Mouse (Mus musculus): ENCODE data around the gene Oas1g. TPM values are rescaled to one million over a fixed set of nuclear protein-coding genes. Genes with fewer than 3 reads are reported as not detected.
"Not testable (repeated sequence)": the region's sequence is repeated elsewhere in the genome, so short reads cannot be mapped to it uniquely, and the experiment has no call there.

Gene Oas1g
- polyA plus RNA-seq, 1 experiment from 2014 or later, result 0.35 TPM

GRCm38 (mm10) chr5:120887831-120888230 lies 418 bp upstream of the Oas1g start:
- 57% methylated on average over 6 of the region's 6 CpGs for WGBS

GRCm38 (mm10) chr5:120881681-120882080 lies 5.7 kb downstream of the Oas1g start:
- not testable (repeated sequence) for H3K27me3 ChIP-seq; H3K36me3 ChIP-seq; H3K4me3 ChIP-seq (replicated peaks); ATAC-seq; H3K27ac ChIP-seq; H3K4me1 ChIP-seq (replicated peaks); H3K9ac ChIP-seq (replicated peaks); H3K9me3 ChIP-seq; H3K4me2 ChIP-seq (replicated peaks)
- WGBS, result 91% methylated on average over 6 of the region's 6 CpGs

More at GRCm38 (mm10) chr5:120887831-120888230, 418 bp upstream of the Oas1g start:
- Histone ChIP-seq H3K4me1 (replicated peaks) (no peaks in the 10 kb centered on the region), H3K27ac (no peak overlapping the region), H3K9ac (replicated peaks) (no peak overlapping the region), H3K36me3 (no peaks in the 10 kb centered on the region), H3K27me3 (no peaks in the 10 kb centered on the region), H3K9me3 (no peaks in the 10 kb centered on the region), H3K4me2 (replicated peaks) (no peak overlapping the region), H3K4me3 (replicated peaks) (no peak overlapping the region)
- ATAC-seq, result no peak

- H3K27me3 ChIP-seq; H3K9ac ChIP-seq (replicated peaks); H3K4me3 ChIP-seq (replicated peaks); H3K4me2 ChIP-seq (replicated peaks); ATAC-seq; H3K9me3 ChIP-seq; H3K4me1 ChIP-seq (replicated peaks); H3K27ac ChIP-seq; H3K36me3 ChIP-seq: not testable (repeated sequence)
- WGBS, result 70% methylated on average over 2 of the region's 2 CpGs
These were observed 8.6 kb downstream of the Oas1g start for GRCm38 (mm10) chr5:120878803-120879202.

GRCm38 (mm10) chr5:120877407-120877806 lies 10.0 kb downstream of the Oas1g start:
- not testable (repeated sequence) for ATAC-seq; H3K9ac ChIP-seq (replicated peaks)

GRCm38 (mm10) chr5:120876839-120877238 lies 10.6 kb downstream of the Oas1g start:
- H3K4me3 ChIP-seq (replicated peaks); H3K4me1 ChIP-seq (replicated peaks); H3K27ac ChIP-seq; H3K4me2 ChIP-seq (replicated peaks); H3K9me3 ChIP-seq; ATAC-seq; H3K9ac ChIP-seq (replicated peaks); H3K36me3 ChIP-seq; H3K27me3 ChIP-seq: not testable (repeated sequence)
- 70% methylated on average over 2 of the region's 3 CpGs for WGBS

More at GRCm38 (mm10) chr5:120877407-120877806, 10.0 kb downstream of the Oas1g start:
- H3K27me3 ChIP-seq; H3K9me3 ChIP-seq; H3K4me3 ChIP-seq (replicated peaks); H3K27ac ChIP-seq; H3K4me2 ChIP-seq (replicated peaks); H3K4me1 ChIP-seq (replicated peaks); H3K36me3 ChIP-seq: not testable (repeated sequence)
- 86% methylated on average over 2 of the region's 2 CpGs for WGBS

- H3K9me3 ChIP-seq, result no peaks in the 10 kb centered on the region
These were observed 15.9 kb downstream of the Oas1g start for GRCm38 (mm10) chr5:120871469-120871868.

GRCm38 (mm10) chr5:120870782-120871181 lies 16.6 kb downstream of the Oas1g start:
- Histone ChIP-seq H3K36me3 (no peaks in the 10 kb centered on the region), H3K9ac (replicated peaks) (no peak overlapping the region), H3K4me3 (replicated peaks) (no peak overlapping the region), H3K27ac (no peak overlapping the region), H3K4me2 (replicated peaks) (no peak overlapping the region), H3K4me1 (replicated peaks) (0 out of 2 replicates have a peak, but pooled peaks cover 3% of the 10 kb centered on the region), H3K27me3 (no peaks in the 10 kb centered on the region), H3K9me3 (no peaks in the 10 kb centered on the region)
- 83% methylated on average over 7 of the region's 7 CpGs for WGBS
- no peak for ATAC-seq

More at GRCm38 (mm10) chr5:120871469-120871868, 15.9 kb downstream of the Oas1g start:
- Histone ChIP-seq H3K36me3 (no peaks in the 10 kb centered on the region), H3K4me3 (replicated peaks) (no peak overlapping the region), H3K4me2 (replicated peaks) (no peak overlapping the region), H3K27ac (no peak overlapping the region), H3K4me1 (replicated peaks) (0 out of 2 replicates have a peak, but pooled peaks cover 3% of the 10 kb centered on the region), H3K9ac (replicated peaks) (no peak overlapping the region), H3K27me3 (no peaks in the 10 kb centered on the region)
- no peak for ATAC-seq
- WGBS, result 54% methylated on average over 2 of the region's 2 CpGs

GRCm38 (mm10) chr5:120870081-120870480 lies 17.3 kb downstream of the Oas1g start:
- no peaks in the 10 kb centered on the region for H3K27me3 ChIP-seq
- no peak overlapping the region for H3K4me2 ChIP-seq (replicated peaks)
- H3K27ac ChIP-seq, result no peak overlapping the region
- H3K4me1 ChIP-seq (replicated peaks), result 0 out of 2 replicates have a peak, but pooled peaks cover under 1% of the 10 kb centered on the region
- no peaks in the 10 kb centered on the region for H3K36me3 ChIP-seq
- H3K9me3 ChIP-seq, result no peaks in the 10 kb centered on the region
- ATAC-seq, result no peak
- WGBS, result 63% methylated on average over 3 of the region's 3 CpGs
- no peak overlapping the region for H3K4me3 ChIP-seq (replicated peaks)
- H3K9ac ChIP-seq (replicated peaks), result no peak overlapping the region

- Histone ChIP-seq H3K4me1 (replicated peaks) (no peaks in the 10 kb centered on the region), H3K27ac (no peak overlapping the region), H3K9me3 (no peaks in the 10 kb centered on the region), H3K36me3 (no peaks in the 10 kb centered on the region), H3K4me3 (replicated peaks) (no peak overlapping the region), H3K9ac (replicated peaks) (no peak overlapping the region), H3K4me2 (replicated peaks) (no peak overlapping the region), H3K27me3 (no peaks in the 10 kb centered on the region)
- no peak for ATAC-seq
- WGBS, result 88% methylated on average over 7 of the region's 7 CpGs
These were observed 17.9 kb downstream of the Oas1g start for GRCm38 (mm10) chr5:120869436-120870015.

GRCm38 (mm10) chr5:120865336-120865860 lies 22.0 kb downstream of the Oas1g start:
- Histone ChIP-seq H3K27me3 (no peaks in the 10 kb centered on the region), H3K4me1 (replicated peaks) (no peaks in the 10 kb centered on the region), H3K4me2 (replicated peaks) (no peak overlapping the region), H3K4me3 (replicated peaks) (no peak overlapping the region), H3K9ac (replicated peaks) (no peak overlapping the region), H3K27ac (no peak overlapping the region), H3K36me3 (no peaks in the 10 kb centered on the region), H3K9me3 (no peaks in the 10 kb centered on the region)
- no peak for ATAC-seq
- WGBS, result 63% methylated on average over 3 of the region's 3 CpGs

- Histone ChIP-seq H3K27me3 (no peaks in the 10 kb centered on the region), H3K27ac (no peak within 1 kb of the TSS), H3K36me3 (no peaks in the 10 kb centered on the region), H3K9ac (replicated peaks) (no peak within 1 kb of the TSS), H3K4me2 (replicated peaks) (no peak within 1 kb of the TSS), H3K4me1 (replicated peaks) (no peaks in the 10 kb centered on the region), H3K4me3 (replicated peaks) (no peak within 1 kb of the TSS), H3K9me3 (no peaks in the 10 kb centered on the region)
- ATAC-seq, result no peak
- 61% methylated on average over 4 of the region's 4 CpGs for WGBS
These were observed 26.3 kb downstream of the Oas1g start, which contains the start of gene Oas1h for GRCm38 (mm10) chr5:120861121-120861520. TSS of gene Oas1h (plus strand) at chr5:120861421.

GRCm38 (mm10) chr5:120859241-120859640 lies 28.2 kb downstream of the Oas1g start:
- no peak for ATAC-seq
- no peak overlapping the region for H3K4me3 ChIP-seq (replicated peaks)
- H3K9ac ChIP-seq (replicated peaks), result no peak overlapping the region
- WGBS, result 87% methylated on average over 2 of the region's 2 CpGs
- H3K27me3 ChIP-seq, result no peaks in the 10 kb centered on the region
- peaks cover 7% of the 10 kb centered on the region for H3K9me3 ChIP-seq
- H3K27ac ChIP-seq, result no peak overlapping the region
- no peaks in the 10 kb centered on the region for H3K36me3 ChIP-seq
- no peaks in the 10 kb centered on the region for H3K4me1 ChIP-seq (replicated peaks)
- no peak overlapping the region for H3K4me2 ChIP-seq (replicated peaks)

All from midbrain, embryonic 13.5 days (tissue).